Mouse (Mus musculus) embryonic facial prominence, embryonic 14.5 days (tissue): ENCODE results near the gene Pip5k1b. TPM values are rescaled to one million over a fixed set of nuclear protein-coding genes. Genes with fewer than 3 reads are reported as not detected.
A peak's percentile ranks its signal among the peaks of the same experiment; 100 is the strongest.

Experiments
- ATAC-seq: fragments of 200-750 bp; cut with Nextera tagmentation; 2 replicates; pipeline ENCODE4 v1.8.0; 2017; ENCODE audit warnings: low read depth, moderate number of reproducible peaks, moderate TSS enrichment
- DNase-seq: peaks from one replicate; pipeline ENCODE4 v3.0.0-alpha.2; 2015; ENCODE audit warnings: low spot score
- H3K27ac ChIP-seq: fragments of 300-500 bp; sonication (generic); replicated peaks from 2 replicates; pipeline ENCODE4 v1.5.1; 2014; ENCODE audit warnings: low read depth, mild to moderate bottlenecking, low read length, moderate library complexity
- H3K27me3 ChIP-seq: fragments of 300-500 bp; sonication (generic); replicated peaks from 2 replicates; pipeline ENCODE4 v1.6.1; 2014; ENCODE audit warnings: low read length; ENCODE audit not compliant: control insufficient read depth, insufficient read depth
- H3K36me3 ChIP-seq: fragments of 300-500 bp; sonication (generic); 2 replicates; pipeline ENCODE4 v1.6.1; 2014; ENCODE audit warnings: low read length, mixed read lengths; ENCODE audit not compliant: control insufficient read depth, insufficient read depth
- H3K4me1 ChIP-seq: fragments of 300-500 bp; sonication (generic); 2 replicates; pipeline ENCODE4 v1.6.1; 2014; ENCODE audit warnings: antibody characterized with exemption, low read length; ENCODE audit not compliant: control insufficient read depth, insufficient read depth
- H3K4me2 ChIP-seq: fragments of 300-500 bp; sonication (generic); 2 replicates; pipeline ENCODE4 v1.6.1; 2014; ENCODE audit warnings: low read depth, mild to moderate bottlenecking, low read length, moderate library complexity, mixed read lengths
- H3K4me3 ChIP-seq: fragments of 300-500 bp; sonication (generic); 2 replicates; pipeline ENCODE4 v1.5.1; 2014; ENCODE audit warnings: low read depth, mild to moderate bottlenecking, low read length
- H3K9ac ChIP-seq: fragments of 300-500 bp; sonication (generic); 2 replicates; pipeline ENCODE4 v1.6.1; 2014; ENCODE audit warnings: low read depth, mild to moderate bottlenecking, low read length, moderate library complexity, mixed read lengths
- H3K9me3 ChIP-seq: fragments of 300-500 bp; sonication (generic); 2 replicates; pipeline ENCODE4 v1.6.1; 2016; ENCODE audit warnings: low read length; ENCODE audit not compliant: control insufficient read depth
- WGBS: fragments of 180-500 bp; shearing (Covaris S2); extraction: QIAGEN DNeasy Blood & Tissue Kit; methylation state at CpG from one replicate; pipeline ENCODE4 v1.1.7; 2014; 5-methylcytosine and 5-hydroxymethylcytosine counted together
- polyA plus RNA-seq: library from polyadenylated mRNA; unstranded; fragments of >200 nt; fragmentation: Nextera tagmentation; extraction: Ambion mirVana; gene quantifications from 2 replicates; pipeline ENCODE4 v1.2.1, GENCODE M21; 2014

Gene Pip5k1b
- polyA plus RNA-seq: 0.89 and 1.6 TPM in 2 replicates

- peaks cover 33% of the 10 kb centered on the region for H3K27me3 ChIP-seq
- peak within 1 kb of the TSS; percentile 78 for H3K9ac ChIP-seq
- no peaks in the 10 kb centered on the region for H3K9me3 ChIP-seq
- H3K4me1 ChIP-seq: peaks cover 20% of the 10 kb centered on the region
- peak within 1 kb of the TSS; percentile 96 for H3K4me2 ChIP-seq
- 0% methylated on average over 13 of the region's 39 CpGs for WGBS
- H3K36me3 ChIP-seq: no peaks in the 10 kb centered on the region
- peak within 1 kb of the TSS; percentile 80 for H3K4me3 ChIP-seq
- peak; percentile 56 for ATAC-seq
- peak; percentile 49 for DNase-seq
- H3K27ac ChIP-seq: no peak within 1 kb of the TSS
These were observed at the start of gene Pip5k1b for GRCm38 (mm10) chr19:24555466-24555903. TSS of gene Pip5k1b (minus strand) at chr19:24555872.

- Histone ChIP-seq H3K4me2 (no peak overlapping the region), H3K9me3 (peaks cover 4% of the 10 kb centered on the region; the same call in 1 of the 2 replicates), H3K36me3 (no peaks in the 10 kb centered on the region), H3K4me3 (no peak overlapping the region), H3K27ac (no peak overlapping the region), H3K9ac (no peak overlapping the region), H3K4me1 (no peaks in the 10 kb centered on the region), H3K27me3 (no peaks in the 10 kb centered on the region)
- 84% methylated on average over 4 of the region's 4 CpGs for WGBS
- DNase-seq: no peak
- ATAC-seq: no peak
These were observed 48.4 kb upstream of the Pip5k1b start for GRCm38 (mm10) chr19:24604105-24604504.

- 90% methylated on average over 4 of the region's 4 CpGs for WGBS
- peaks cover 4% of the 10 kb centered on the region; the same call in 1 of the 2 replicates for H3K9me3 ChIP-seq
- H3K9ac ChIP-seq: no peak overlapping the region
- no peak overlapping the region for H3K27ac ChIP-seq
- DNase-seq (no peak), ATAC-seq (no peak)
- no peaks in the 10 kb centered on the region for H3K4me1 ChIP-seq
- no peak overlapping the region for H3K4me3 ChIP-seq
- H3K27me3 ChIP-seq: no peaks in the 10 kb centered on the region
- H3K4me2 ChIP-seq: no peak overlapping the region
- no peaks in the 10 kb centered on the region for H3K36me3 ChIP-seq
These were observed 47.8 kb upstream of the Pip5k1b start for GRCm38 (mm10) chr19:24603431-24603830.

GRCm38 (mm10) chr19:24586726-24587125 is 31.1 kb upstream of the Pip5k1b start:
- Histone ChIP-seq H3K27ac (no peak overlapping the region), H3K4me3 (no peak overlapping the region), H3K27me3 (no peaks in the 10 kb centered on the region), H3K9ac (no peak overlapping the region), H3K4me2 (no peak overlapping the region), H3K9me3 (no peaks in the 10 kb centered on the region), H3K36me3 (no peaks in the 10 kb centered on the region), H3K4me1 (no peaks in the 10 kb centered on the region)
- DNase-seq: no peak
- 44% methylated on average over 2 of the region's 2 CpGs for WGBS
- ATAC-seq: no peak

- DNase-seq (no peak), ATAC-seq (no peak)
- Histone ChIP-seq H3K4me1 (no peaks in the 10 kb centered on the region), H3K27ac (no peak overlapping the region), H3K4me2 (no peak overlapping the region), H3K4me3 (no peak overlapping the region), H3K9me3 (no peaks in the 10 kb centered on the region), H3K27me3 (no peaks in the 10 kb centered on the region), H3K9ac (no peak overlapping the region), H3K36me3 (no peaks in the 10 kb centered on the region)
- 90% methylated on average over 5 of the region's 5 CpGs for WGBS
These were observed 29.5 kb upstream of the Pip5k1b start for GRCm38 (mm10) chr19:24585171-24585570.

- WGBS: 82% methylated on average over 8 of the region's 8 CpGs
- Histone ChIP-seq H3K27me3 (no peaks in the 10 kb centered on the region), H3K4me2 (no peak overlapping the region), H3K4me3 (no peak overlapping the region), H3K4me1 (no peaks in the 10 kb centered on the region), H3K9ac (no peak overlapping the region), H3K36me3 (no peaks in the 10 kb centered on the region), H3K27ac (no peak overlapping the region), H3K9me3 (no peaks in the 10 kb centered on the region)
- ATAC-seq: no peak
- no peak for DNase-seq
These were observed 28.3 kb upstream of the Pip5k1b start for GRCm38 (mm10) chr19:24583956-24584355.

GRCm38 (mm10) chr19:24576125-24576524 is 20.5 kb upstream of the Pip5k1b start:
- no peak overlapping the region for H3K4me2 ChIP-seq
- no peak overlapping the region for H3K9ac ChIP-seq
- no peaks in the 10 kb centered on the region for H3K36me3 ChIP-seq
- ATAC-seq (no peak), DNase-seq (no peak)
- no peak overlapping the region for H3K4me3 ChIP-seq
- no peak overlapping the region for H3K27ac ChIP-seq
- WGBS: 91% methylated on average over 13 of the region's 13 CpGs
- no peaks in the 10 kb centered on the region for H3K4me1 ChIP-seq
- no peaks in the 10 kb centered on the region for H3K9me3 ChIP-seq
- no peaks in the 10 kb centered on the region for H3K27me3 ChIP-seq

- DNase-seq (no peak), ATAC-seq (no peak)
- WGBS: 32% methylated on average over 7 of the region's 7 CpGs
- H3K4me1 ChIP-seq: no peaks in the 10 kb centered on the region
- H3K27ac ChIP-seq: no peak overlapping the region
- no peak overlapping the region for H3K4me2 ChIP-seq
- H3K9ac ChIP-seq: no peak overlapping the region
- no peaks in the 10 kb centered on the region for H3K9me3 ChIP-seq
- H3K36me3 ChIP-seq: no peaks in the 10 kb centered on the region
- H3K4me3 ChIP-seq: no peak overlapping the region
- H3K27me3 ChIP-seq: no peaks in the 10 kb centered on the region
These were observed 16.1 kb upstream of the Pip5k1b start for GRCm38 (mm10) chr19:24571756-24572181.

GRCm38 (mm10) chr19:24570969-24571368 is 15.3 kb upstream of the Pip5k1b start:
- Histone ChIP-seq H3K9ac (no peak overlapping the region), H3K36me3 (no peaks in the 10 kb centered on the region), H3K9me3 (no peaks in the 10 kb centered on the region), H3K4me3 (no peak overlapping the region), H3K4me1 (no peaks in the 10 kb centered on the region), H3K4me2 (no peak overlapping the region), H3K27me3 (no peaks in the 10 kb centered on the region), H3K27ac (no peak overlapping the region)
- DNase-seq: no peak
- no peak for ATAC-seq
- 76% methylated on average over 8 of the region's 8 CpGs for WGBS
